Mouse (Mus musculus): Measurements from ENCODE around the gene Mdc1.

GRCm38 (mm10) chr17:35870151-35870883 is 29.0 kb downstream of the Mdc1 start:
- TF ChIP-seq CTCF (IDR thresholded peaks at IDR 0.05; ENCODE audit: borderline replicate concordance, insufficient read depth, low read depth, low read length) (no peak), POLR2A (IDR thresholded peaks at IDR 0.05; ENCODE audit: borderline replicate concordance, insufficient read depth, low read length) (no peak)

Data from cerebellum, adult 2 months (tissue).